Mouse (Mus musculus): ENCODE results near the gene Sigmar1. TPM values are rescaled to one million over a fixed set of nuclear protein-coding genes. Genes with fewer than 3 reads are reported as not detected.
A peak's percentile ranks its signal among the peaks of the same experiment; 100 is the strongest.
"Not testable (repeated sequence)": the region's sequence is repeated elsewhere in the genome, so short reads cannot be mapped to it uniquely, and the experiment has no call there.

Sigmar1 gene
- total and polyA plus RNA-seq, 3 experiments = 26.4 to 97.5 (median 60.7) TPM

- H3K27ac ChIP-seq (ENCODE audit: insufficient read depth, low read depth); H3K9me3 ChIP-seq (replicated peaks; ENCODE audit: low read length); H3K4me3 ChIP-seq (replicated peaks in 1 of 3; ENCODE audit: low read depth in 2 of 3, low read length in 2 of 3, poor library complexity in 1 of 3); DNase-seq (ENCODE audit: extremely low read depth); H3K27me3 ChIP-seq (replicated peaks); H3K79me2 ChIP-seq (replicated peaks; ENCODE audit: control insufficient read depth, extremely low read depth, insufficient read depth, poor library complexity, severe bottlenecking); H3K36me3 ChIP-seq (replicated peaks in 1 of 2; ENCODE audit: control insufficient read depth in 1 of 2, insufficient read depth in 1 of 2, low read length in 1 of 2); H3K4me2 ChIP-seq (ENCODE audit: insufficient read depth, low read depth, poor library complexity, severe bottlenecking); in situ Hi-C loops (cut with MboI; ENCODE audit: low pct_ligation_motif_present, low pct_unique_long_range_greater_than_20kb, low sequenced_read_pairs); H3K4me1 ChIP-seq (ENCODE audit: control insufficient read depth in 1 of 2, insufficient read depth in 2 of 2); dilution Hi-C loops (cut with MboI; ENCODE audit: extremely low pct_ligation_motif_present, extremely low pct_unique_long_range_greater_than_20kb, low sequenced_read_pairs); H3K9ac ChIP-seq (ENCODE audit: insufficient read depth, low read depth): not testable (repeated sequence)
- TF ChIP-seq ZKSCAN1 (IDR thresholded peaks at IDR 0.05; ENCODE audit: borderline replicate concordance, low read depth, low read length) = peak; percentile 71
These were observed 19.9 kb upstream of the Sigmar1 start for GRCm38 (mm10) chr4:41775840-41776239.

GRCm38 (mm10) chr4:41774506-41774905 is 18.5 kb upstream of the Sigmar1 start:
- Histone ChIP-seq H3K4me3 (replicated peaks in 1 of 3; ENCODE audit: low read depth in 2 of 3, low read length in 2 of 3, poor library complexity in 1 of 3) (peak overlapping the region; percentile 37 to 51 (median 45)), H3K27ac (ENCODE audit: insufficient read depth, low read depth) (peak overlapping the region; percentile 68), H3K4me2 (ENCODE audit: insufficient read depth, low read depth, poor library complexity, severe bottlenecking) (peak overlapping the region; percentile 64; the same call in 1 of the 2 replicates), H3K9ac (ENCODE audit: insufficient read depth, low read depth) (peak overlapping the region; percentile 61; the same call in 1 of the 2 replicates)
- H3K4me1 ChIP-seq (ENCODE audit: control insufficient read depth in 1 of 2, insufficient read depth in 2 of 2); in situ Hi-C loops (cut with MboI; ENCODE audit: low pct_ligation_motif_present, low pct_unique_long_range_greater_than_20kb, low sequenced_read_pairs); H3K36me3 ChIP-seq (replicated peaks in 1 of 2; ENCODE audit: control insufficient read depth in 1 of 2, insufficient read depth in 1 of 2, low read length in 1 of 2); H3K79me2 ChIP-seq (replicated peaks; ENCODE audit: control insufficient read depth, extremely low read depth, insufficient read depth, poor library complexity, severe bottlenecking); dilution Hi-C loops (cut with MboI; ENCODE audit: extremely low pct_ligation_motif_present, extremely low pct_unique_long_range_greater_than_20kb, low sequenced_read_pairs); H3K9me3 ChIP-seq (replicated peaks; ENCODE audit: low read length); H3K27me3 ChIP-seq (replicated peaks): not testable (repeated sequence)
- DNase-seq (ENCODE audit: extremely low read depth) = peak; percentile 63
- TF ChIP-seq ZNF384 (IDR thresholded peaks at IDR 0.05; ENCODE audit: low read depth, low read length) = peak; percentile 88
- TF ChIP-seq ELF1 (IDR thresholded peaks at IDR 0.05; ENCODE audit: low read depth, low read length) = peak; percentile 64
- peak; percentile 24; the same call in 1 of the 2 replicates for TF ChIP-seq ETS1 (conservative IDR thresholded peaks at IDR 0.05; ENCODE audit: low read depth, low read length)

GRCm38 (mm10) chr4:41774002-41774401 is 18.0 kb upstream of the Sigmar1 start, which contains the start of gene Ccl27a:
Gene Ccl27a, minus strand, starts transcription at chr4:41774247.
- H3K4me2 ChIP-seq (ENCODE audit: insufficient read depth, low read depth, poor library complexity, severe bottlenecking) = peak within 1 kb of the TSS; percentile 64
- H3K79me2 ChIP-seq (replicated peaks; ENCODE audit: control insufficient read depth, extremely low read depth, insufficient read depth, poor library complexity, severe bottlenecking); H3K27me3 ChIP-seq (replicated peaks); H3K4me1 ChIP-seq (ENCODE audit: control insufficient read depth in 1 of 2, insufficient read depth in 2 of 2); H3K36me3 ChIP-seq (replicated peaks in 1 of 2; ENCODE audit: control insufficient read depth in 1 of 2, insufficient read depth in 1 of 2, low read length in 1 of 2); in situ Hi-C loops (cut with MboI; ENCODE audit: low pct_ligation_motif_present, low pct_unique_long_range_greater_than_20kb, low sequenced_read_pairs); H3K9me3 ChIP-seq (replicated peaks; ENCODE audit: low read length); dilution Hi-C loops (cut with MboI; ENCODE audit: extremely low pct_ligation_motif_present, extremely low pct_unique_long_range_greater_than_20kb, low sequenced_read_pairs): not testable (repeated sequence)
- H3K9ac ChIP-seq (ENCODE audit: insufficient read depth, low read depth) = peak within 1 kb of the TSS; percentile 61; the same call in 1 of the 2 replicates
- peak; percentile 88 for DNase-seq (ENCODE audit: extremely low read depth)
- peak within 1 kb of the TSS; percentile 68 for H3K27ac ChIP-seq (ENCODE audit: insufficient read depth, low read depth)
- peak within 1 kb of the TSS; percentile 43 to 58 (median 51) for H3K4me3 ChIP-seq (replicated peaks in 1 of 3; ENCODE audit: low read depth in 2 of 3, low read length in 2 of 3, poor library complexity in 1 of 3)

GRCm38 (mm10) chr4:41773502-41773901 is 17.5 kb upstream of the Sigmar1 start:
- H3K4me2 ChIP-seq (ENCODE audit: insufficient read depth, low read depth, poor library complexity, severe bottlenecking); H3K9me3 ChIP-seq (replicated peaks; ENCODE audit: low read length); H3K27me3 ChIP-seq (replicated peaks); H3K36me3 ChIP-seq (replicated peaks in 1 of 2; ENCODE audit: control insufficient read depth in 1 of 2, insufficient read depth in 1 of 2, low read length in 1 of 2); H3K27ac ChIP-seq (ENCODE audit: insufficient read depth, low read depth); H3K79me2 ChIP-seq (replicated peaks; ENCODE audit: control insufficient read depth, extremely low read depth, insufficient read depth, poor library complexity, severe bottlenecking); in situ Hi-C loops (cut with MboI; ENCODE audit: low pct_ligation_motif_present, low pct_unique_long_range_greater_than_20kb, low sequenced_read_pairs); H3K4me1 ChIP-seq (ENCODE audit: control insufficient read depth in 1 of 2, insufficient read depth in 2 of 2); dilution Hi-C loops (cut with MboI; ENCODE audit: extremely low pct_ligation_motif_present, extremely low pct_unique_long_range_greater_than_20kb, low sequenced_read_pairs): not testable (repeated sequence)
- peak; percentile 57 for DNase-seq (ENCODE audit: extremely low read depth)
- Histone ChIP-seq H3K4me3 (replicated peaks in 1 of 3; ENCODE audit: low read depth in 2 of 3, low read length in 2 of 3, poor library complexity in 1 of 3) (peak overlapping the region in 2 of 3 experiments; percentile 43 to 58), H3K9ac (ENCODE audit: insufficient read depth, low read depth) (peak overlapping the region; percentile 20; the same call in 1 of the 2 replicates)

GRCm38 (mm10) chr4:41772946-41773345 is 17.0 kb upstream of the Sigmar1 start:
- H3K4me3 ChIP-seq (replicated peaks in 1 of 3; ENCODE audit: low read depth in 2 of 3, low read length in 2 of 3, poor library complexity in 1 of 3); H3K4me2 ChIP-seq (ENCODE audit: insufficient read depth, low read depth, poor library complexity, severe bottlenecking); H3K9ac ChIP-seq (ENCODE audit: insufficient read depth, low read depth); H3K79me2 ChIP-seq (replicated peaks; ENCODE audit: control insufficient read depth, extremely low read depth, insufficient read depth, poor library complexity, severe bottlenecking); in situ Hi-C loops (cut with MboI; ENCODE audit: low pct_ligation_motif_present, low pct_unique_long_range_greater_than_20kb, low sequenced_read_pairs); DNase-seq (ENCODE audit: extremely low read depth); dilution Hi-C loops (cut with MboI; ENCODE audit: extremely low pct_ligation_motif_present, extremely low pct_unique_long_range_greater_than_20kb, low sequenced_read_pairs); H3K36me3 ChIP-seq (replicated peaks in 1 of 2; ENCODE audit: control insufficient read depth in 1 of 2, insufficient read depth in 1 of 2, low read length in 1 of 2); H3K9me3 ChIP-seq (replicated peaks; ENCODE audit: low read length); H3K4me1 ChIP-seq (ENCODE audit: control insufficient read depth in 1 of 2, insufficient read depth in 2 of 2); H3K27ac ChIP-seq (ENCODE audit: insufficient read depth, low read depth); H3K27me3 ChIP-seq (replicated peaks): not testable (repeated sequence)

- H3K27ac ChIP-seq (ENCODE audit: insufficient read depth, low read depth); H3K9me3 ChIP-seq (replicated peaks; ENCODE audit: low read length); H3K9ac ChIP-seq (ENCODE audit: insufficient read depth, low read depth); H3K36me3 ChIP-seq (replicated peaks in 1 of 2; ENCODE audit: control insufficient read depth in 1 of 2, insufficient read depth in 1 of 2, low read length in 1 of 2); H3K27me3 ChIP-seq (replicated peaks); H3K79me2 ChIP-seq (replicated peaks; ENCODE audit: control insufficient read depth, extremely low read depth, insufficient read depth, poor library complexity, severe bottlenecking); DNase-seq (ENCODE audit: extremely low read depth); H3K4me2 ChIP-seq (ENCODE audit: insufficient read depth, low read depth, poor library complexity, severe bottlenecking); H3K4me1 ChIP-seq (ENCODE audit: control insufficient read depth in 1 of 2, insufficient read depth in 2 of 2); dilution Hi-C loops (cut with MboI; ENCODE audit: extremely low pct_ligation_motif_present, extremely low pct_unique_long_range_greater_than_20kb, low sequenced_read_pairs); in situ Hi-C loops (cut with MboI; ENCODE audit: low pct_ligation_motif_present, low pct_unique_long_range_greater_than_20kb, low sequenced_read_pairs); H3K4me3 ChIP-seq (replicated peaks in 1 of 3; ENCODE audit: low read depth in 2 of 3, low read length in 2 of 3, poor library complexity in 1 of 3): not testable (repeated sequence)
These were observed 11.3 kb upstream of the Sigmar1 start for GRCm38 (mm10) chr4:41767301-41767700.

Data from CH12.LX (cell line).